Mouse (Mus musculus): ENCODE results near the gene Adamtsl3. TPM values are rescaled to one million over a fixed set of nuclear protein-coding genes. Genes with fewer than 3 reads are reported as not detected.

Adamtsl3 gene
- 0.08 and 0.09 TPM in 2 replicates for polyA plus RNA-seq (2015; fragmentation: Nextera tagmentation; extraction: Ambion mirVana)

DNA sequence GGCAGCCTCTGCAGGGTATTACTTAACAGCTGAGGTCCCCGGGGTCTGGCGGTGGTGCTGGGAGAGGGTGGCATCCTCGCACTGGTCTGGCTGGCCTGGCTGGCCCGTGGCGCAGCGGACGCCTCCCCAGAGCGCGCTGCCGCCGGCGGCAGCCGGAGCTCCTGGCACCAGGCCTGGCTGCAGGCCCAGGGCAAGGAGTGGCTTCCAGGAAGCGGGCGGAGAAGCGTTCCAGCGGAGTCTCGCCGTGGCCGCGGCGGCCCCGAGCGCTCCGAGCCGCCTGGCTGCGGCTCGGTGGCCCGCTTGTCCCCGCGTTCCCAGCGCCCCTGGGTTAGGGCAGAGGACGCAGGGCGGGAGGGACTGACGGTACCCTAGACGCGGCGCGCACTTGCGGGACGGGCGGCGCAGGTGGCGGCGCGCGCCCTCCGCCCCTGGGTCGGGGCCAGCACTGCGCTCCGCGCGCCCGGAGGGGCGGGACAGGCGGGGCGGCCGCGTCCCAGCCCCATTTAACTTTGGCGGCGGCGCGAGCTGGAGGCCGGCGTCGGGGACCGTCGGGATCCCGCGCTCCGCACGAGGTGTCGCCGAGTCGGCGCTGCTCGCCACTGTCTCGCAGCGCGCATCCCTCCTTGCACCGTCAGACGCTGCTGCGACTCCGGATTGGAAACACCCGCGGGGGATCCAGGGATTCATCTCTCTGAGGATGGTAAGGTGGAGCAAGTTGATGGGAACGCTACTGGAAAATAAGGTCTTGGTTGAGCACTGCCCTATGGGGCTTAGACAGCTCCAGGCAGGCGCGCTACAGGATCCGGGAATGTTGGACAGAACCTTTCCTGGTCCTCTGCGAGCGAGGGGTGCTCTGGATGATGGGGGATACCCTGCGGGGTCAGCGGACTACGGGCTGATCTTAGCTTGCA lies at the start of gene Adamtsl3:
TSS of gene Adamtsl3 (plus strand) at position 484 of the 911 bp plus-strand sequence.
- H3K4me3 ChIP-seq (replicated peaks): peak within 1 kb of the TSS; percentile 33
- no peaks in the 10 kb centered on the region for H3K9me3 ChIP-seq (replicated peaks)
- H3K4me2 ChIP-seq: peak within 1 kb of the TSS; percentile 45
- no peak for ATAC-seq (ENCODE audit: low read depth)
- no peak within 1 kb of the TSS for H3K27ac ChIP-seq
- peaks cover 55% of the 10 kb centered on the region for H3K27me3 ChIP-seq
- no peak within 1 kb of the TSS for H3K9ac ChIP-seq
- WGBS (ENCODE audit: insufficient replicate concordance): 4% methylated on average over 77 of the region's 95 CpGs
- H3K4me1 ChIP-seq (replicated peaks): no peaks in the 10 kb centered on the region
- no peak for DNase-seq
- no peaks in the 10 kb centered on the region for H3K36me3 ChIP-seq

DNA sequence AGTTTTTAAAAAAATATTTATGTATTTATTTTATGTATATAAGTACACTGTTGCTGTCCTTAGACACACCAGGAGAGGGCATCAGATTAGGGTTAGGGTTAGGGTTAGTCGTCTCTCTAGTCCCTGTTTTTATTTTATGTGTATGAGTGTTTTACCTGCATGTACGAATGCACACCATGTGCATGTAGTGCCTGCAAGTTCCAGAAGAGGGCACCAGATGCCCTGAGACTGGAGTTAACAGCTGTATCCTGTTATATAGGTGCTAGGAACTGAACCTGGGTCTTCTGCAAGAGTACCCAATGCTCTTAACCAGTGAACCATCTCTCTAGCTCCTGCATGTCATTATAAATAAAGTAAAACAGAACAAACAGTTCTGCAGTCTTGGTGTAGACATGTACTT lies 48.3 kb upstream of the Adamtsl3 start:
- Histone ChIP-seq H3K27me3 (no peaks in the 10 kb centered on the region), H3K36me3 (no peaks in the 10 kb centered on the region), H3K4me3 (replicated peaks) (no peak overlapping the region), H3K9me3 (replicated peaks) (no peaks in the 10 kb centered on the region), H3K9ac (no peak overlapping the region), H3K4me1 (replicated peaks) (no peaks in the 10 kb centered on the region), H3K4me2 (no peak overlapping the region), H3K27ac (no peak overlapping the region)
- ATAC-seq (ENCODE audit: low read depth) (no peak), DNase-seq (no peak)
- WGBS (ENCODE audit: insufficient replicate concordance): 63% methylated on average over 2 of the region's 2 CpGs

DNA sequence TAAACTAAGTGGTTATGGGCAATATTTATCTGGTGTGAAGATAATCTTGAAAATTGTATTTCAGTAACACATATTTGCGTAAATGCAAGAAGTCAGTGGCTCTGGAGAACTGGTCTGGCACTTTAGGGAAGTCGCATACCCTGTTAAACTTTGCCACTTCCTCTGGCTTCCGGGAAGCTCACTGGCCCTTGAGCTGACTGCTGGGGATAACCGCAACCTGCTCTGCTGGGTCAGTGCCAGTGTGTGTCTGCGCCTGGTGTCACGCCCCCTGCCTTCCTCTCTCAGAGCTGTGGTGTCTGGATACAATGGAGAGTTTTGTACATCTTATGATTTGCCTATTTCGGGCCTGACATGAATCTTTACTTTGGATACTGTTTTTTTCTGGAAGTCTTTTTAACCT lies 42.1 kb upstream of the Adamtsl3 start:
- no peak for ATAC-seq (ENCODE audit: low read depth)
- H3K4me2 ChIP-seq: no peak overlapping the region
- DNase-seq: no peak

DNA sequence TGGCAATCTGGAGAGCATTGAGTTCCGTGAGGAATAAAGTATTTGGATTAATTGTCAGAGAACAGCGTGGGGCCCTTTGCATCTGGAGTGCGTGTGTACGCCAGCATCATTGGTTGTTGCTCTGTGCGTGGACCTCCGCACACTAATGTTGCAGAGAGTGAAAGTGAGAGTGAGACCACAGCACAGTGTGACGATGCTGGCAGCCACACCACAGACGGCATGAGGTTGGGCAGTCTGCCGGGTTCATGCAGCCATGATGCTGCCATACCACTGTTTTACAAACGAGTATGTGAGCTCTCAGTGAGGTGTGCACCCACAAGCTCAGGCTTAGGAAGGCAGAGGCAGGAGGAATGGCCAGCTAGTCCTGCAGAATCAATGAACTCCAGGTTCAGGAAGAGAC lies 41.4 kb upstream of the Adamtsl3 start:
- ATAC-seq (ENCODE audit: low read depth): no peak
- no peaks in the 10 kb centered on the region for H3K36me3 ChIP-seq
- no peak overlapping the region for H3K4me2 ChIP-seq
- H3K4me1 ChIP-seq (replicated peaks): no peaks in the 10 kb centered on the region
- H3K27me3 ChIP-seq: no peaks in the 10 kb centered on the region
- no peak overlapping the region for H3K4me3 ChIP-seq (replicated peaks)
- H3K9ac ChIP-seq: no peak overlapping the region
- no peaks in the 10 kb centered on the region for H3K9me3 ChIP-seq (replicated peaks)
- no peak for DNase-seq
- no peak overlapping the region for H3K27ac ChIP-seq
- WGBS (ENCODE audit: insufficient replicate concordance): 71% methylated on average over 10 of the region's 10 CpGs

More for the DNA sequence above, 42.1 kb upstream of the Adamtsl3 start:
- Histone ChIP-seq H3K27ac (no peak overlapping the region), H3K36me3 (no peaks in the 10 kb centered on the region), H3K4me3 (replicated peaks) (no peak overlapping the region), H3K4me1 (replicated peaks) (no peaks in the 10 kb centered on the region), H3K9ac (no peak overlapping the region), H3K27me3 (no peaks in the 10 kb centered on the region), H3K9me3 (replicated peaks) (no peaks in the 10 kb centered on the region)
- whole genome bisulfite sequencing (ENCODE audit: insufficient replicate concordance): 28% methylated on average over 7 of the region's 7 CpGs

DNA sequence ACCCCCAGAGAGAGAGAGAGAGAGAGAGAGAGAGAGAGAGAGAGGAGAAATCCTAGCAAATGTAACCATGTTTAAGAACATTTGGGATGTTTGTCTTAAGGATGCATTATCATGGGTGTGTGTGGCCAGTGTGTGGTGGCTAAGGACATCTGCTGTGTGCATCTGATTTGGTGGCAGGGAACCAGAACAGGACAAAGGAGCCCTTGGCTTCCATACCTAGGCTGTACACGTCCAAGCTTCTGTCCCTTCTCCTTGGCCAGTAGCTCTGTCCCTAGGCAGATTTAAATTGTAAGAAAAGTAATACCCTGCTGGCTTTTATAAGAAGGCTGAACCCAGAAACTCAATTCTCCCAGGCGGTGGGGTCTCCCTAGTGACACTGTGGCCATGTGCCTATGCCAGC lies 40.9 kb upstream of the Adamtsl3 start:
- ATAC-seq (ENCODE audit: low read depth): no peak
- H3K27me3 ChIP-seq: no peaks in the 10 kb centered on the region
- DNase-seq: no peak
- H3K4me1 ChIP-seq (replicated peaks): no peaks in the 10 kb centered on the region
- no peak overlapping the region for H3K4me2 ChIP-seq
- no peaks in the 10 kb centered on the region for H3K36me3 ChIP-seq
- H3K27ac ChIP-seq: no peak overlapping the region
- H3K4me3 ChIP-seq (replicated peaks): no peak overlapping the region
- WGBS (ENCODE audit: insufficient replicate concordance): 69% methylated on average over 2 of the region's 2 CpGs
- no peak overlapping the region for H3K9ac ChIP-seq
- H3K9me3 ChIP-seq (replicated peaks): no peaks in the 10 kb centered on the region

DNA sequence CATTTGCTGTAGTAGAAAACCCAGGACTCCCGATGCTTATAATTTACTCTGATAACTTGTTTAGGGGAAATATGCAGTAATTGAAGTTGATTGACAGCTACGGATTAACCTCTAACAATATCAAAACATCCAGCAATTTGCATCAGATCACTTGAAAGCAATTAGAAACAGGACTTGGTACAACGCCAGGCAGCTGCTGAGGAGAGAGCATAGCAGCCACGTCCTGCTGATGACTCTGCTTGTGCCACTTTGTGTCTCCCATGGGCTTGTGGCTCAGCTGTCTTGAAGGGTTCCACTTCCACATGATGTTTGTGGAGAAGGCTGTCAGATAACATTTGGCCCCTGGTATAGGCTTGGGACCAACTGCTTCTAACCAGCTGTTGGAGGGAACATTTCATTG lies 27.1 kb upstream of the Adamtsl3 start:
- Histone ChIP-seq H3K4me3 (replicated peaks) (no peak overlapping the region), H3K4me1 (replicated peaks) (no peaks in the 10 kb centered on the region), H3K36me3 (no peaks in the 10 kb centered on the region), H3K27ac (no peak overlapping the region), H3K9ac (no peak overlapping the region), H3K9me3 (replicated peaks) (no peaks in the 10 kb centered on the region), H3K4me2 (no peak overlapping the region), H3K27me3 (no peaks in the 10 kb centered on the region)
- WGBS (ENCODE audit: insufficient replicate concordance): 63% methylated on average over 4 of the region's 4 CpGs
- ATAC-seq (ENCODE audit: low read depth) (no peak), DNase-seq (no peak)

DNA sequence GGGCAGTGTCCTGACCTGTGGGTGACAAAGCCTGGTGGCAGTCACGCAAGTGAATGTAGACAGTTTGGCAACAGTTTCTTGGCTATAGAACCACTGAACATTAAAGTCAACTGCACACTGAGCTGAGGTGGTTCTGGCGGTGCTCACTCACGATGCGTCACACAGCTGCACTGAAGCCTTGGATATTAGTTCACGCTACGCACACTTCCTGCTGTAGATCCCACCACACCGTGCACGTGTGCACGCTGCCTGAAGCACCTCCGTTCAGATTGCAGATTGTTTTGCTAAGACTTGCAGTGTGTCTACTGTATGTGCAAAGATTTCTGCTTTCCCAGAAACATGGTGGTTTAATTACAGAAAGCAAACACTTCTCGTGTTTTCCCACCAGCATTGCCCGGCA lies 17.0 kb upstream of the Adamtsl3 start:
- H3K9ac ChIP-seq: no peak overlapping the region
- H3K4me2 ChIP-seq: no peak overlapping the region
- WGBS (ENCODE audit: insufficient replicate concordance): 80% methylated on average over 12 of the region's 12 CpGs
- H3K27me3 ChIP-seq: no peaks in the 10 kb centered on the region
- no peak overlapping the region for H3K27ac ChIP-seq
- H3K4me3 ChIP-seq (replicated peaks): no peak overlapping the region
- no peaks in the 10 kb centered on the region for H3K36me3 ChIP-seq
- no peak for ATAC-seq (ENCODE audit: low read depth)
- H3K4me1 ChIP-seq (replicated peaks): no peaks in the 10 kb centered on the region
- no peaks in the 10 kb centered on the region for H3K9me3 ChIP-seq (replicated peaks)
- DNase-seq: no peak

DNA sequence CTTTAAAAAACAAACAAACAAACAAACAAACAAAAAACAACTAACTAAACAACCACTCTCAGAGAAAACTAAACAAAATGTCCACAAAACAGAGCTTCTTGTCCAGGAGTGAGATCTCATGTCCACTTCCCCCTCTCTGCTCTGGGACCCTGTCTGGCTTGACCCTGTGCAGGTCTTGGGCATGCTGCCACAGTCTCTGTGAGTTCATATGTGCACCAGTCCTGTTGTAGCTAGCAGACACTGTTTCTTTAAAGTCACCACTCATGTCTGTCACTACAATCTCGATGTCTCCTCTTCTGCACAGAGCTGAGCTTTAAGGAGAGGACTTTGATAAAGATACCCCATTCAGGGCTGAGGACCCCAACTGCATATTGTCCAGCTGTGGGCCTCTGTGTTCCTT lies 8.9 kb upstream of the Adamtsl3 start:
- 50% methylated on average over 1 of the region's 1 CpGs for WGBS (ENCODE audit: insufficient replicate concordance)
- Histone ChIP-seq H3K4me1 (replicated peaks) (no peaks in the 10 kb centered on the region), H3K4me3 (replicated peaks) (no peak overlapping the region), H3K4me2 (no peak overlapping the region), H3K9me3 (replicated peaks) (no peaks in the 10 kb centered on the region), H3K9ac (no peak overlapping the region), H3K27me3 (no peaks in the 10 kb centered on the region), H3K36me3 (no peaks in the 10 kb centered on the region), H3K27ac (no peak overlapping the region)
- no peak for DNase-seq
- no peak for ATAC-seq (ENCODE audit: low read depth)

DNA sequence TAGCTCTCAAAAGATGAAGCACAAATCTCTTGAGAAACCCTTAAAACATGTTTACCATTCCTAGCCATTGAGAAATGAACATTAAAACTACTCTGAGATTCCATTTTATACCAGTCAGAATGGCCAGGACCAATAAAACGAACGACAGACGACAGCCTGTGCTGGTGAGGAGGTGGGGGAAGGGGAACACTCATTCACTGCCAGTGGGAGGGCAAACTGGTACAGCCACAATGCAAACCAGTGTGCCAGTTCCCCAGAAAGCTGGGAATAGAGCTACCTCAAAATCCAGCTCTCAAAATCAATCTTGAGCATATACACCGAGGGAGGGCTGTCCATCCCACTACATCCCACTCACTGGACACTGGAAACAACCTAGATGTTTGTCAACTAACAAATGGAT lies 8.3 kb upstream of the Adamtsl3 start:
- ATAC-seq (ENCODE audit: low read depth) (no peak), DNase-seq (no peak)
- Histone ChIP-seq H3K4me3 (replicated peaks) (no peak overlapping the region), H3K36me3 (no peaks in the 10 kb centered on the region), H3K4me1 (replicated peaks) (no peaks in the 10 kb centered on the region), H3K27me3 (no peaks in the 10 kb centered on the region), H3K9ac (no peak overlapping the region), H3K27ac (no peak overlapping the region), H3K4me2 (no peak overlapping the region), H3K9me3 (replicated peaks) (no peaks in the 10 kb centered on the region)
- 50% methylated on average over 4 of the region's 4 CpGs for WGBS (ENCODE audit: insufficient replicate concordance)

DNA sequence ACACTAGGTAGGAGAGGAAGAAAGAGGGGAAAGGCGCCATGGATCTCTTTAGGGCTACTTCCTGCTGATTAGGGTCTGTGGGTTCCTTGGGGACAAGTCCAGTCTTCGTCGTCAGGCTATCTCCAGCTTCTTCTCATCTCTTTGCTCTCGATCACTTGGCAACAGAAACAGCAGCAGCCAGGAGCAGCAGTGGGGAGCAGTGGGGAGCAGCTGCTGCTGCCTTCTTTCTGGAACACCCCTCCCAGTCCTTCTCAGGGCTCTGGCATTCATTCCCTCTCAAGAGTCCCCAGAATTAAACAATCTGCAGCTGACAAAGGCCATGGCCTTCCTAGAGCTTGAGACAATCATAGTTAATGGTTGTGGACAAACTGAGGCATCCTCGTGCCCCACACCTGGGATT lies 7.6 kb upstream of the Adamtsl3 start:
- Histone ChIP-seq H3K27ac (no peak overlapping the region), H3K4me1 (replicated peaks) (no peaks in the 10 kb centered on the region), H3K27me3 (no peaks in the 10 kb centered on the region), H3K9ac (no peak overlapping the region), H3K4me2 (no peak overlapping the region), H3K4me3 (replicated peaks) (no peak overlapping the region), H3K36me3 (no peaks in the 10 kb centered on the region), H3K9me3 (replicated peaks) (no peaks in the 10 kb centered on the region)
- 29% methylated on average over 5 of the region's 5 CpGs for WGBS (ENCODE audit: insufficient replicate concordance)
- no peak for DNase-seq
- no peak for ATAC-seq (ENCODE audit: low read depth)

DNA sequence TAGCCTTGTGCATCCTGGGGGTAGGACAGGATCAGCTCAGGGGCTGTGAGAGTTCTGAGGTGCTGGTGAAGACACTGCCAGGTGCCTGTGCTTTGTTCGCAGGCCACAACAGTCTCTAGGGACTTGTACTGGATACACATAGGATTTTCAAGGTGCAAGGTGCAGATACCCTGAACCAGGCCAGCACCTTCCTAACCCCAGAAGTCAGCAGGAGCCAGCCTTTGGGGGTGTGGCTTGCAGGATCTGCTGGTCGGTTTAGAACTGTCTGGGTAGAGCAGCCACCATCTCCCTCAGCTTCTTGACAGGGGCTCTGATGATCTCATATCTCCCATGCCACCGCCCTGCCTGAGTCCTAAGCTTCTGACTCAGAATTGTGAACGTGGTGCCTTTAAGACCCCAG lies 5.7 kb upstream of the Adamtsl3 start:
- no peaks in the 10 kb centered on the region for H3K4me1 ChIP-seq (replicated peaks)
- no peak for ATAC-seq (ENCODE audit: low read depth)
- no peak overlapping the region for H3K27ac ChIP-seq
- H3K9me3 ChIP-seq (replicated peaks): no peaks in the 10 kb centered on the region
- WGBS (ENCODE audit: insufficient replicate concordance): 52% methylated on average over 4 of the region's 4 CpGs
- peaks cover 17% of the 10 kb centered on the region for H3K27me3 ChIP-seq
- H3K4me3 ChIP-seq (replicated peaks): no peak overlapping the region
- H3K4me2 ChIP-seq: no peak overlapping the region
- no peak for DNase-seq
- H3K36me3 ChIP-seq: no peaks in the 10 kb centered on the region
- H3K9ac ChIP-seq: no peak overlapping the region

DNA sequence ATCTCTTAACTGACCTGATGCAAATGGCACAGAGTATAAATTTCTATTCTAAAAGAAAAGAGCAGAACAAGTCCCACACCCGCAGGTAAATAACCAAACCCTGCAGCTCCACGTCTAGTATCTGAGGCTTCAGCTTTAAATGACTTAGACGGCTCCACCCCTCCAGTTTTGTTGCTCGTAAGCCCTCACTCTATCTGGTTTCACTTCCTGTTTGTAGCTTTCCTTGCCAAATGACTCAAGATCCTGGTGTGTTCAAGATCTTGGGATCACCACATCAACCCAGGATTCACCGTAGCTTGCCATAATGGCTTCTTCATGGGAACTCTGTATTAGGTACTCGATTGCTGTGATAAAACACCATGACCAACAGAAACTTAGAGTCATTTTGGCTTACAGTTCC lies 4.6 kb upstream of the Adamtsl3 start:
- Histone ChIP-seq H3K4me3 (replicated peaks) (no peak overlapping the region), H3K4me1 (replicated peaks) (no peaks in the 10 kb centered on the region), H3K4me2 (no peak overlapping the region), H3K36me3 (no peaks in the 10 kb centered on the region), H3K9ac (no peak overlapping the region), H3K27ac (no peak overlapping the region), H3K27me3 (peaks cover 27% of the 10 kb centered on the region), H3K9me3 (replicated peaks) (no peaks in the 10 kb centered on the region)
- DNase-seq (no peak), ATAC-seq (ENCODE audit: low read depth) (no peak)
- WGBS (ENCODE audit: insufficient replicate concordance): 39% methylated on average over 6 of the region's 6 CpGs
